Mouse (Mus musculus) kidney, postnatal 14 days (tissue): ENCODE measurements at regions not wholly inside any gene's neighbourhood (a gene's known extent, or its start where the extent isn't known, plus 50 kb on each side); places are given as distances from the start of the nearest gene placed in this dataset.

Experiments used
- DNase-seq: peaks from one replicate; pipeline ENCODE4 v3.0.0; 2022; ENCODE audit warnings: mixed read lengths

GRCm38 (mm10) chr4:9218380-9218779 is 979.5 kb upstream of the Car8 start:
- DNase-seq: no peak

GRCm38 (mm10) chr4:9208606-9209005 is 969.8 kb upstream of the Car8 start:
- DNase-seq: no peak

- DNase-seq: no peak
These were observed 961.2 kb upstream of the Car8 start for GRCm38 (mm10) chr4:9200012-9200411.

GRCm38 (mm10) chr4:9196435-9196834 is 957.6 kb upstream of the Car8 start:
- no peak for DNase-seq

- no peak for DNase-seq
These were observed 954.3 kb upstream of the Car8 start for GRCm38 (mm10) chr4:9193121-9193520.

- no peak for DNase-seq
These were observed 946.5 kb upstream of the Car8 start for GRCm38 (mm10) chr4:9185156-9185875.

GRCm38 (mm10) chr4:9184451-9185121 is 945.7 kb upstream of the Car8 start:
- peak; percentile 4 for DNase-seq

- no peak for DNase-seq
These were observed 935.5 kb upstream of the Car8 start for GRCm38 (mm10) chr4:9174365-9174764.

GRCm38 (mm10) chr4:9162374-9162773 is 923.5 kb upstream of the Car8 start:
- no peak for DNase-seq

GRCm38 (mm10) chr4:9161814-9162133 is 922.9 kb upstream of the Car8 start:
- no peak for DNase-seq

- DNase-seq: no peak
These were observed 922.4 kb upstream of the Car8 start for GRCm38 (mm10) chr4:9161068-9161813.

- DNase-seq: no peak
These were observed 908.9 kb upstream of the Car8 start for GRCm38 (mm10) chr4:9147732-9148131.

GRCm38 (mm10) chr4:9144226-9145215 is 905.7 kb upstream of the Car8 start:
- DNase-seq: no peak

- DNase-seq: no peak
These were observed 904.2 kb upstream of the Car8 start for GRCm38 (mm10) chr4:9143087-9143486.

GRCm38 (mm10) chr4:9141946-9142683 is 903.3 kb upstream of the Car8 start:
- DNase-seq: no peak

GRCm38 (mm10) chr4:9140691-9141090 is 901.9 kb upstream of the Car8 start:
- no peak for DNase-seq

GRCm38 (mm10) chr4:9136657-9137056 is 897.8 kb upstream of the Car8 start:
- no peak for DNase-seq

- DNase-seq: peak; percentile 12
These were observed 897.3 kb upstream of the Car8 start for GRCm38 (mm10) chr4:9136188-9136569.

- peak; percentile 91 for DNase-seq
These were observed 896.8 kb upstream of the Car8 start for GRCm38 (mm10) chr4:9135481-9136187.

GRCm38 (mm10) chr4:9133695-9134094 is 894.9 kb upstream of the Car8 start:
- DNase-seq: no peak

GRCm38 (mm10) chr4:9132982-9133625 is 894.3 kb upstream of the Car8 start:
- no peak for DNase-seq
